8 mouse cellular contexts compared by ENCODE assay signal in genomic region chr2:172938761-172939638, GRCm38 (mm10). TPM values are rescaled to one million over a fixed set of nuclear protein-coding genes. Genes with fewer than 3 reads are reported as not detected.
DNase-seq lines count a peak whose midpoint lies in the region; ATAC-seq and TF ChIP-seq lines count a peak whose summit lies in the region.

No protein-coding gene starts in this region.

- DNase-seq in lung, adult 18-20 months: no peak
- peak; percentile 78 for DNase-seq in embryonic facial prominence, embryonic 10.5 days (ENCODE audit: low spot score)
- peak; percentile 61 for DNase-seq in induced T-regulatory cell, adult 2 months (ENCODE audit: low read depth)
- no peak for DNase-seq in layer of hippocampus, adult 18-20 months (ENCODE audit: low spot score in 2 of 2)
- no peak for DNase-seq in B cell, adult 2 months

- no peaks in the 10 kb centered on the region for H3K36me3 ChIP-seq in lung, embryonic 15.5 days
- no peaks in the 10 kb centered on the region for H3K36me3 ChIP-seq in embryonic facial prominence, embryonic 10.5 days (replicated peaks)
- H3K36me3 ChIP-seq in liver, embryonic 12.5 days: no peaks in the 10 kb centered on the region
- H3K36me3 ChIP-seq in testis, adult 2 months (ENCODE audit: control insufficient read depth, insufficient read depth, low read length): no peaks in the 10 kb centered on the region

- 2% methylated on average over 57 of the region's 57 CpGs for WGBS in lung, embryonic 15.5 days
- under 1% methylated on average over 57 of the region's 57 CpGs for WGBS in embryonic facial prominence, embryonic 10.5 days
- WGBS in liver, embryonic 12.5 days (ENCODE audit: insufficient replicate concordance): 2% methylated on average over 57 of the region's 57 CpGs

- TF ChIP-seq POLR2A in testis, adult 2 months (IDR thresholded peaks at IDR 0.05; ENCODE audit: control insufficient read depth, low read depth, low read length): no peak

- H3K4me1 ChIP-seq in lung, embryonic 15.5 days: peaks cover 70% of the 10 kb centered on the region
- H3K4me1 ChIP-seq in embryonic facial prominence, embryonic 10.5 days: peaks cover 91% of the 10 kb centered on the region
- peaks cover 28% of the 10 kb centered on the region for H3K4me1 ChIP-seq in liver, embryonic 12.5 days
- peaks cover 16% of the 10 kb centered on the region for H3K4me1 ChIP-seq in testis, adult 2 months (ENCODE audit: control insufficient read depth, insufficient read depth, low read length)

- H3K4me2 ChIP-seq in lung, embryonic 15.5 days: peak overlapping the region; percentile 100
- H3K4me2 ChIP-seq in liver, embryonic 12.5 days: peak overlapping the region; percentile 67

- TF ChIP-seq CTCF in testis, adult 2 months (IDR thresholded peaks at IDR 0.05; ENCODE audit: control insufficient read depth, insufficient read depth, insufficient replicate concordance, low read depth, low read length): no peak

- H3K9ac ChIP-seq in lung, embryonic 15.5 days: peak overlapping the region; percentile 64
- no peak overlapping the region for H3K9ac ChIP-seq in liver, embryonic 12.5 days

- H3K9me3 ChIP-seq in lung, embryonic 15.5 days: no peaks in the 10 kb centered on the region
- no peaks in the 10 kb centered on the region for H3K9me3 ChIP-seq in embryonic facial prominence, embryonic 10.5 days
- no peaks in the 10 kb centered on the region for H3K9me3 ChIP-seq in liver, embryonic 12.5 days (replicated peaks)

- H3K4me3 ChIP-seq in lung, embryonic 15.5 days: peak overlapping the region; percentile 69
- peak overlapping the region; percentile 69 for H3K4me3 ChIP-seq in embryonic facial prominence, embryonic 10.5 days
- peak overlapping the region; percentile 49 for H3K4me3 ChIP-seq in liver, embryonic 12.5 days
- H3K4me3 ChIP-seq in testis, adult 2 months (ENCODE audit: control insufficient read depth, low read depth, low read length): peak overlapping the region; percentile 73

- no peak for ATAC-seq in lung, embryonic 15.5 days (ENCODE audit: borderline replicate concordance, extremely low read depth, low FRiP score, low TSS enrichment)
- ATAC-seq in liver, embryonic 12.5 days: peak; percentile 40; the same call in 1 of the 2 replicates

- H3K27ac ChIP-seq in lung, embryonic 15.5 days: no peak overlapping the region
- H3K27ac ChIP-seq in embryonic facial prominence, embryonic 10.5 days (replicated peaks): peak overlapping the region; percentile 81
- H3K27ac ChIP-seq in liver, embryonic 12.5 days: 0 out of 2 replicates have a peak overlapping the region, but pooled peaks have one; percentile 14
- H3K27ac ChIP-seq in testis, adult 2 months (ENCODE audit: control insufficient read depth, insufficient read depth, low read depth, low read length): no peak overlapping the region

- H3K27me3 ChIP-seq in lung, embryonic 15.5 days: peaks cover 60% of the 10 kb centered on the region
- H3K27me3 ChIP-seq in embryonic facial prominence, embryonic 10.5 days (replicated peaks; ENCODE audit: low read depth, poor library complexity, severe bottlenecking): peaks cover 99% of the 10 kb centered on the region
- H3K27me3 ChIP-seq in liver, embryonic 12.5 days (replicated peaks): peaks cover 99% of the 10 kb centered on the region
- H3K27me3 ChIP-seq in testis, adult 2 months (ENCODE audit: control insufficient read depth, insufficient read depth, low read length): no peaks in the 10 kb centered on the region

RNA-seq across cellular contexts. Expression of gene Bmp7, which starts 1.1 kb away (rescaled TPM):
- 6.7 and 7.8 TPM in 2 replicates for polyA plus RNA-seq in lung, embryonic 15.5 days (2015; fragmentation: Nextera tagmentation; extraction: Ambion mirVana)
- polyA plus RNA-seq in embryonic facial prominence, embryonic 10.5 days (2016; fragmentation: Nextera tagmentation; extraction: Ambion mirVana): 19.8 and 20.9 TPM in 2 replicates
- polyA plus RNA-seq in liver, embryonic 12.5 days (2016; fragmentation: Nextera tagmentation; extraction: Ambion mirVana): 3.3 and 4.4 TPM in 2 replicates
- polyA plus RNA-seq in testis, adult 2 months (2012; rRNA removed): 2.4 and 2.8 TPM in 2 replicates
- total RNA-seq in layer of hippocampus, adult 18-20 months (2021): 1 to 10 TPM; 4.8 to 5.1 TPM

RNA-seq across cellular contexts. Expression of gene Spo11, which starts 38.5 kb away (rescaled TPM):
- polyA plus RNA-seq in lung, embryonic 15.5 days (2015; fragmentation: Nextera tagmentation; extraction: Ambion mirVana): 0.06 and 0.22 TPM in 2 replicates
- 0.26 and 0.46 TPM in 2 replicates for polyA plus RNA-seq in embryonic facial prominence, embryonic 10.5 days (2016; fragmentation: Nextera tagmentation; extraction: Ambion mirVana)
- 0.10 TPM in 1 of 2 replicates, not detected in the other for polyA plus RNA-seq in liver, embryonic 12.5 days (2016; fragmentation: Nextera tagmentation; extraction: Ambion mirVana)
- polyA plus RNA-seq in testis, adult 2 months (2012; rRNA removed): 64.1 and 88.7 TPM in 2 replicates
- total RNA-seq in layer of hippocampus, adult 18-20 months (2021): not detected

Comparison
In these comparisons a context has a peak if more than half of its experiments do, and no peak if none do; other contexts are left out.
1. H3K27ac ChIP-seq: peak in embryonic facial prominence, embryonic 10.5 days (single experiment) and liver, embryonic 12.5 days (single experiment); none in lung, embryonic 15.5 days (single experiment) and testis, adult 2 months (single experiment).
2. DNase-seq: peak in embryonic facial prominence, embryonic 10.5 days (single experiment) and induced T-regulatory cell, adult 2 months (single experiment); none in lung, adult 18-20 months (0 of 2), layer of hippocampus, adult 18-20 months (0 of 2) and B cell, adult 2 months (0 of 2).
3. RNA of gene Spo11, which starts 38.5 kb away (polyA plus RNA-seq): 64.1 to 88.7 TPM in testis, adult 2 months; 0.26 to 0.46 TPM in embryonic facial prominence, embryonic 10.5 days, 0.06 to 0.22 TPM in lung, embryonic 15.5 days and 0.10 TPM in liver, embryonic 12.5 days; every median in the first group is over 10 times any median in the second.
4. Peak in every context shown above with its lines, with median percentiles within 50 percentile points of each other: H3K4me3 ChIP-seq.